Mouse (Mus musculus): ENCODE measurements around the gene Astn2. TPM values are rescaled to one million over a fixed set of nuclear protein-coding genes. Genes with fewer than 3 reads are reported as not detected.

The Astn2 gene
- polyA plus RNA-seq, 1 experiment from 2014 or later = 0.15 TPM

DNA sequence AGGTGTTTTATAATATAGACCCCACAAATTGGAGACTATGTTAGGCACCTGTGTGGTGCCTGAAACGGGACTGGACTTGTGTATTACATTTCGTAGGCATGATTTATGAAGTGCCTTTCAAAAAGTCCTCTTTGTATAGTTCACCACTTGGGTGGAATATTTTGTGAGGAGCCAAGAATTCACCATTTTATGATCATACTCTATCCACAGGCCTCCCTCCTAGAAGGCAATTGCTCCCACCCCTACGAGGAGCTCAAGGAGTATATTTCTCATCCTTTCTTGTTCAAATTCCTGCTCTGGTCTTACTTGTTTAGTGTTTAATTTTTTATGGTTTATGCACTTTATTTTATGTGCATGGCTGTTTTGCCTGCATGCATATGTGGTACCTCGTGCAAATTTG, 1021.3 kb downstream of the Astn2 start:
- ATAC-seq (ENCODE audit: insufficient read depth, low FRiP score) = no peak
- Histone ChIP-seq H3K27ac (ENCODE audit: low read length) (no peak overlapping the region), H3K4me1 (ENCODE audit: control insufficient read depth, insufficient read depth, low read length) (no peaks in the 10 kb centered on the region), H3K4me3 (replicated peaks; ENCODE audit: low read length) (no peak overlapping the region), H3K27me3 (ENCODE audit: control insufficient read depth, insufficient read depth, low read length) (no peaks in the 10 kb centered on the region), H3K9me3 (replicated peaks; ENCODE audit: control insufficient read depth, low read length) (no peaks in the 10 kb centered on the region), H3K9ac (ENCODE audit: low read length) (no peak overlapping the region), H3K4me2 (ENCODE audit: low read depth, low read length) (no peak overlapping the region), H3K36me3 (ENCODE audit: control insufficient read depth, insufficient read depth, low read length) (no peaks in the 10 kb centered on the region)
- 84% methylated on average over 4 of the region's 4 CpGs for WGBS

DNA sequence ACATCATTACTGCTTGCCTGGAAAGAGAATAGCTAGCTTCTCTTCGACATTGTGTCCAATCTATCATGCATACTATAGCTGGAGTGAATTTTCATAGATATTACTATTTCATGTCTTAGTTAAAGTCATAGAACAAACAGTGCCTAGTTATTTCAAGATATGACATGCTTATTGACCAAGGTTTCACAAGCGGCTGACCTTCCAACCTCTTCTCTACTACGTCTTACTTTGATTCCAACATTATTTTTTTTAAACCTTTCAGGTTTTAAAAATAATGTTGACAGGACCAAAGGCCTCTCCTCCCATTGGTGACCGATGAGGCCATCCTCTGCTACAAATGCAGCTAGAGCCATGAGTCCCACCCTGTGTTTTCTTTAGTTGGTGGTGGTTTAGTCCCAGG, 1025.0 kb downstream of the Astn2 start:
- Histone ChIP-seq H3K4me1 (ENCODE audit: control insufficient read depth, insufficient read depth, low read length) (no peaks in the 10 kb centered on the region), H3K9me3 (replicated peaks; ENCODE audit: control insufficient read depth, low read length) (no peaks in the 10 kb centered on the region), H3K36me3 (ENCODE audit: control insufficient read depth, insufficient read depth, low read length) (no peaks in the 10 kb centered on the region), H3K9ac (ENCODE audit: low read length) (no peak overlapping the region), H3K27me3 (ENCODE audit: control insufficient read depth, insufficient read depth, low read length) (no peaks in the 10 kb centered on the region), H3K27ac (ENCODE audit: low read length) (no peak overlapping the region), H3K4me2 (ENCODE audit: low read depth, low read length) (no peak overlapping the region), H3K4me3 (replicated peaks; ENCODE audit: low read length) (no peak overlapping the region)
- 72% methylated on average over 4 of the region's 4 CpGs for WGBS
- ATAC-seq (ENCODE audit: insufficient read depth, low FRiP score) = no peak

DNA sequence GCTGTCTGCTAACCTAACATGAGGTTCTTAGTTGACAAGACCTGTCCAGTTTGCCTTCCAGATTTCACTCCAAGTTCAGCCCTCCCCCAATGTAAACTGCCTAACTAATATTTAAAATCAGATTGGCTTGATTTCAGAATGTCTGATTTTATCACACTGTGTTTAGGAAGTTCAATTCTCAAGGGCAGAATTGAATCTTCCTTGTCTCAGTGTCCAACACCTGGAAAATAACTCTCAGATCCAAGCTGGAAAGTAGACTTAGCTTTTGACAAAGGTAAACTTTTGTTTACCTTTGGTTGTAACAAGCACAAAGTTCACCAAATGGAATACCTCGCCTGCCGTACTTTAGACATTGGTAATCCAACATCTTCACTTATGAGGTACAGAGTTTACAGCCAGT, 1027.8 kb downstream of the Astn2 start:
- no peak overlapping the region for H3K9ac ChIP-seq (ENCODE audit: low read length)
- no peak overlapping the region for H3K4me2 ChIP-seq (ENCODE audit: low read depth, low read length)
- H3K27ac ChIP-seq (ENCODE audit: low read length) = no peak overlapping the region
- no peaks in the 10 kb centered on the region for H3K4me1 ChIP-seq (ENCODE audit: control insufficient read depth, insufficient read depth, low read length)
- no peak overlapping the region for H3K4me3 ChIP-seq (replicated peaks; ENCODE audit: low read length)
- H3K36me3 ChIP-seq (ENCODE audit: control insufficient read depth, insufficient read depth, low read length) = no peaks in the 10 kb centered on the region
- H3K9me3 ChIP-seq (replicated peaks; ENCODE audit: control insufficient read depth, low read length) = no peaks in the 10 kb centered on the region
- WGBS = 71% methylated on average over 2 of the region's 2 CpGs
- no peaks in the 10 kb centered on the region for H3K27me3 ChIP-seq (ENCODE audit: control insufficient read depth, insufficient read depth, low read length)
- ATAC-seq (ENCODE audit: insufficient read depth, low FRiP score) = no peak

DNA sequence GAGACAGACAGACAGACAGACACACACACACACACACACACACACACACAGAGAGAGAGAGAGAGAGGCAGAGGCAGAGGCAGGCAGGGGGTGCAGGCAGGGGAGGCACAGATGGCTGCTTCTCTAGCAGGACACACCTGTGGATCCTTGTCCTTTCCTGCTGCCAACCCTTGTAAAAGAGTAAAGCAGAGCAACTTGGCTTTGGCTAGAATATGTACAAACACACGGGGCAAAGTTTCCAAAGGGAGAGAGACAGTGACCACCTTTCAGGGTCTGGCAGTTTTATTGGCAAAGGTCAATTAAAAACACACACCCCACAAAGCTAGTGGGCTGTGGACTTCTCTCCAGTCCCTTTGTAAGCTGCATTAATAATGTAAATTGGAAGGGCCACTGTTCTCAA, 1030.6 kb downstream of the Astn2 start:
- Histone ChIP-seq H3K9me3 (replicated peaks; ENCODE audit: control insufficient read depth, low read length) (no peaks in the 10 kb centered on the region), H3K4me2 (ENCODE audit: low read depth, low read length) (no peak overlapping the region), H3K4me3 (replicated peaks; ENCODE audit: low read length) (no peak overlapping the region), H3K4me1 (ENCODE audit: control insufficient read depth, insufficient read depth, low read length) (no peaks in the 10 kb centered on the region), H3K36me3 (ENCODE audit: control insufficient read depth, insufficient read depth, low read length) (no peaks in the 10 kb centered on the region), H3K27me3 (ENCODE audit: control insufficient read depth, insufficient read depth, low read length) (no peaks in the 10 kb centered on the region), H3K27ac (ENCODE audit: low read length) (no peak overlapping the region), H3K9ac (ENCODE audit: low read length) (no peak overlapping the region)
- WGBS = 60% methylated on average over 1 of the region's 1 CpGs
- no peak for ATAC-seq (ENCODE audit: insufficient read depth, low FRiP score)

DNA sequence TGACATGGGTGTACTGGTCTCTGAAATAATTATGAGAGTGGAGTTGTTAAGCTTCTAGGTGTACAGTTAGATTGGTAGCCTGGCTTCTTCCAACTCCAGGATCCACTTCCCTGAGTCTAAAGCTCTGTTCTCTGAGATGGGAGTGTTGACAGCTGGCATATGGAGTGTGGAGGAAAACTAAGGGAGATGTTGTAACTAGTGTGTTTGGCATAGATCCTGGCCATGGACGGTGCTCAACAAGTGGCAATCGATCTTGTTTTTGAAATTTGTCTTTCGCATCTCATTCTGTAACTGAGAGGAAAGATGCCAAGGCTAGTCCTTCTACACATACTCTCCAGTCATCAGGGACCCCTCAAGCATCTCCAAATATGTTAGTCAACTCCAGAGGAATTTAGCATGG, 1031.7 kb downstream of the Astn2 start:
- H3K4me1 ChIP-seq (ENCODE audit: control insufficient read depth, insufficient read depth, low read length) = no peaks in the 10 kb centered on the region
- WGBS = 85% methylated on average over 3 of the region's 3 CpGs
- H3K27ac ChIP-seq (ENCODE audit: low read length) = no peak overlapping the region
- no peak overlapping the region for H3K9ac ChIP-seq (ENCODE audit: low read length)
- no peak overlapping the region for H3K4me3 ChIP-seq (replicated peaks; ENCODE audit: low read length)
- no peak for ATAC-seq (ENCODE audit: insufficient read depth, low FRiP score)
- no peaks in the 10 kb centered on the region for H3K36me3 ChIP-seq (ENCODE audit: control insufficient read depth, insufficient read depth, low read length)
- H3K27me3 ChIP-seq (ENCODE audit: control insufficient read depth, insufficient read depth, low read length) = no peaks in the 10 kb centered on the region
- H3K9me3 ChIP-seq (replicated peaks; ENCODE audit: control insufficient read depth, low read length) = no peaks in the 10 kb centered on the region
- H3K4me2 ChIP-seq (ENCODE audit: low read depth, low read length) = no peak overlapping the region

DNA sequence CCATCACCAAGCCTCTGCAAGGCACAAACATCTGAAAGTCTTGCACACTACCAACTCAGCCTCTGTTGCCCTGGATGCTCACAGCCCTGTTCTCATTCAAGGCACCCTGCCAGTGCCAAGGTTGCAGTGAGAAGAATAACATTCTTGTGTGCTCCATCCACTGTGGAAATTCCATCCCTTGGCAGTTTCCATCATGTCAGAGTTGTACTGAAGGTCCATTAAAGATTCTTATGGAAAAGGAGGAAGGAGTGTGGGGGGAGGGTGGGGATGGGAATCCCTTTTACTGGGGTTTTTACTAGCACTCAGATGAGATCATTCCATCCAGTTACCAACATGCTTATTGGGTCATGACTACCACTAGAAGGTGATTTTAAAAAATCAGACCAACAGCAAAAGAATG, 1037.3 kb downstream of the Astn2 start:
- no peaks in the 10 kb centered on the region for H3K4me1 ChIP-seq (ENCODE audit: control insufficient read depth, insufficient read depth, low read length)
- H3K4me2 ChIP-seq (ENCODE audit: low read depth, low read length) = no peak overlapping the region
- ATAC-seq (ENCODE audit: insufficient read depth, low FRiP score) = no peak
- H3K27me3 ChIP-seq (ENCODE audit: control insufficient read depth, insufficient read depth, low read length) = no peaks in the 10 kb centered on the region
- no peaks in the 10 kb centered on the region for H3K9me3 ChIP-seq (replicated peaks; ENCODE audit: control insufficient read depth, low read length)
- no peak overlapping the region for H3K27ac ChIP-seq (ENCODE audit: low read length)
- no peaks in the 10 kb centered on the region for H3K36me3 ChIP-seq (ENCODE audit: control insufficient read depth, insufficient read depth, low read length)
- no peak overlapping the region for H3K9ac ChIP-seq (ENCODE audit: low read length)
- H3K4me3 ChIP-seq (replicated peaks; ENCODE audit: low read length) = no peak overlapping the region

DNA sequence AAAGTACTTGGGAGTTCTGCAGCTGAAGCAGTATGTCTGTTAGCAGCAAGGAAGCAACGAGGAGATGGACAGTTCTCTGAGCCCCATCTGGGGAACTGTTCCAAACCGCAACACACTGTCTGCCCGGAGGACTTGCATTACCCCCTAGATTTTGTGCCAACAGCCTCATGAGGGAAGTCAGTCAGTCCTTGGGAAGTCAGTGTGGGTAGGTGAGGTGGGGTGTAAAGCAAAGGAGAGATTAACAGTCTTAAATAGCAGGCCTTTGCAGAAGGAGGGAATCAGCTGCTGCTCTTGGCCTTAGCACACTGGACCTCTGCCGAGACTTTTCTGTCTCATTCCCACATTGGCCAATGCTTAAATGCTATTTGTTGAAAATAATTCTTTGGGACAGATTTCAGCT, 1049.8 kb downstream of the Astn2 start:
- H3K9ac ChIP-seq (ENCODE audit: low read length) = no peak overlapping the region
- no peaks in the 10 kb centered on the region for H3K27me3 ChIP-seq (ENCODE audit: control insufficient read depth, insufficient read depth, low read length)
- no peak overlapping the region for H3K4me2 ChIP-seq (ENCODE audit: low read depth, low read length)
- no peak overlapping the region for H3K27ac ChIP-seq (ENCODE audit: low read length)
- ATAC-seq (ENCODE audit: insufficient read depth, low FRiP score) = no peak
- no peak overlapping the region for H3K4me3 ChIP-seq (replicated peaks; ENCODE audit: low read length)
- no peaks in the 10 kb centered on the region for H3K4me1 ChIP-seq (ENCODE audit: control insufficient read depth, insufficient read depth, low read length)
- WGBS = 75% methylated on average over 4 of the region's 4 CpGs
- no peaks in the 10 kb centered on the region for H3K36me3 ChIP-seq (ENCODE audit: control insufficient read depth, insufficient read depth, low read length)
- no peaks in the 10 kb centered on the region for H3K9me3 ChIP-seq (replicated peaks; ENCODE audit: control insufficient read depth, low read length)

DNA sequence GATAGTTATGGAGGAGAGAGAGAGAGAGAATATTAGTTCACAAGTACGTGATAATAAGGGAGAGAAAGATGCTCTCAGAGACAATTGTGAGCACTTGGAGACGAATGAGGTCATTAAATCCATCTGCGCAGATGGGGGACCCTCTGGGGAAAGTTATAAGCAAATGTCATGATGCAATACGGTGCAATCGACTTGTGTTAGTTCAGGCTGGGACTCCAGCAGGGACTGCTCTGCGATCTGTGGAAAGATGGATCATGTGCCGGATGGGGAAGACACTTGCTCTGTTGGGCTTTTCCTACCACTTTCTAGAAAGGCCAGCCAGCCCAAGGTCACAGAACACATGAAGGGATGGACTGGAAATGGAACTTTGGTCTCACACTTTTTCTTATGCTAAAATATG, 1053.9 kb downstream of the Astn2 start:
- Histone ChIP-seq H3K4me2 (ENCODE audit: low read depth, low read length) (no peak overlapping the region), H3K9ac (ENCODE audit: low read length) (no peak overlapping the region), H3K4me1 (ENCODE audit: control insufficient read depth, insufficient read depth, low read length) (no peaks in the 10 kb centered on the region), H3K4me3 (replicated peaks; ENCODE audit: low read length) (no peak overlapping the region), H3K27me3 (ENCODE audit: control insufficient read depth, insufficient read depth, low read length) (no peaks in the 10 kb centered on the region), H3K9me3 (replicated peaks; ENCODE audit: control insufficient read depth, low read length) (no peaks in the 10 kb centered on the region), H3K27ac (ENCODE audit: low read length) (no peak overlapping the region), H3K36me3 (ENCODE audit: control insufficient read depth, insufficient read depth, low read length) (no peaks in the 10 kb centered on the region)
- 71% methylated on average over 7 of the region's 7 CpGs for WGBS
- ATAC-seq (ENCODE audit: insufficient read depth, low FRiP score) = no peak

DNA sequence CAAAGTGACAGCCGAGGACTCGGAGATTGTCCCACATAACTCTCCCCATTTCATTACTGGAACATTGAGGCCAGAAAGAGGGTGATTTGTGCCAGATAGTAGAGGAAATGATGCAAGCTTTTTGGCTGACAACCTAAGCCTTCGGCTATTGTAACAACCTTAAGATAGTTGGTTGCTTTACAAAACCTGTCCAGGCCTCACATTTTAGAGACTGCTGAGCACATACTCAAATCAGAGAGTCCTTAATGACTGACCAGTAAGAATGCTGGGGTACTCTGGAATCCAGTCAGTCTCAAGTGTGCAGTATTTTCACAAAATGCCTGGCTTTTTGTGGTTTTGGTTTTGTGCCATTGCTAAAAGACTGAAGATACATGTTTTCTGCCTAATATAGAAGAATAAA, 1062.6 kb downstream of the Astn2 start:
- Histone ChIP-seq H3K4me2 (ENCODE audit: low read depth, low read length) (no peak overlapping the region), H3K27me3 (ENCODE audit: control insufficient read depth, insufficient read depth, low read length) (no peaks in the 10 kb centered on the region), H3K4me1 (ENCODE audit: control insufficient read depth, insufficient read depth, low read length) (no peaks in the 10 kb centered on the region), H3K9ac (ENCODE audit: low read length) (no peak overlapping the region), H3K9me3 (replicated peaks; ENCODE audit: control insufficient read depth, low read length) (no peaks in the 10 kb centered on the region), H3K27ac (ENCODE audit: low read length) (no peak overlapping the region), H3K36me3 (ENCODE audit: control insufficient read depth, insufficient read depth, low read length) (no peaks in the 10 kb centered on the region), H3K4me3 (replicated peaks; ENCODE audit: low read length) (no peak overlapping the region)
- 77% methylated on average over 3 of the region's 3 CpGs for WGBS
- ATAC-seq (ENCODE audit: insufficient read depth, low FRiP score) = no peak

DNA sequence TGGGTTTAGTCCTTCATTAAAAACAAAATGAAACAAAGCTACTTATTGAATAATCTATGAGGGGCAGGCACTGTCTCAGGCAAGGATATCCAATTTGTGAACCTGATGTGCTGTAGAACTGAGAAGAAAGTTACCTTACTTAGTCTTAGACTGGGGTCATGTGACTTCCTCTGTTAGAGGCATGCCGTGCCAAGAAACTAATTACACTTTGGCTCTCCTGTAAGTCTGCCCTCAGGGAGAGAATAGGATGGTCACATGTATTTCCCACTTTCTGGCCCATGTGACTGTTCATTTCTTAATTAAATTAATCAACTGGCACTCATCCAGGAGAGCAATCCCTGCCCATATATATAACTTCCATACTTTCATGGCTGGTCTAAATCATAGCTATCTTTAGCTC, 1070.7 kb downstream of the Astn2 start:
- Histone ChIP-seq H3K4me1 (ENCODE audit: control insufficient read depth, insufficient read depth, low read length) (no peaks in the 10 kb centered on the region), H3K9ac (ENCODE audit: low read length) (no peak overlapping the region), H3K27ac (ENCODE audit: low read length) (no peak overlapping the region), H3K36me3 (ENCODE audit: control insufficient read depth, insufficient read depth, low read length) (no peaks in the 10 kb centered on the region), H3K4me3 (replicated peaks; ENCODE audit: low read length) (no peak overlapping the region), H3K27me3 (ENCODE audit: control insufficient read depth, insufficient read depth, low read length) (no peaks in the 10 kb centered on the region), H3K9me3 (replicated peaks; ENCODE audit: control insufficient read depth, low read length) (no peaks in the 10 kb centered on the region), H3K4me2 (ENCODE audit: low read depth, low read length) (no peak overlapping the region)
- ATAC-seq (ENCODE audit: insufficient read depth, low FRiP score) = no peak
- 41% methylated on average over 1 of the region's 1 CpGs for WGBS
